ENCODE assay signal across 17 mouse cellular contexts in the genomic region with DNA sequence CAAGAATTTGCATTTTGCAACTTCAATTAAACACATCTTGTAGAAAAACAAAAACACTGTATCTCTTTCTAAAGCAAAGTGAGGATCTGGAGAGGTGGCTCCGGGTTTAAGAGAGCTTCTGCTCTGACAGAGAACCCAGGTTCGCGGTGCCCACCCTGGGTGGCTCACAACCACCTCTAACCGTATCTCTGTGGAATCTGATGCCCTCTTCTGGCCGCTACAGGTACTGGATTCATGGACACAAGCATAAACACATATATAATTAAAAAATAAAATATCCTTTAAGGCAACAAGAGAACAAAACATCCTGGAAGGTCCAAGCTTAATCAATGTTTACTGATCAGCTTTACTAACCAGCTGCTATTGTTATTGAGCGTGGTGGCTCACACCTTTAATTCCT.
A peak's percentile ranks its signal among the peaks of the same experiment; 100 is the strongest.
DNase-seq lines count a peak whose midpoint lies in the region; ATAC-seq and TF ChIP-seq lines count a peak whose summit lies in the region.
"Had no signal": no experiment of that assay in that cellular context is flagged by ENCODE, and none has a peak within 500 bp of the region (broad histone marks: within the 10 kb centered on the region; RNA-seq: fewer than 3 reads in every experiment).

No protein-coding gene starts in this region.

- ATAC-seq in forebrain, postnatal 0 days: no peak
- ATAC-seq in forebrain, embryonic 12.5 days (ENCODE audit: low FRiP score): no peak
- ATAC-seq: CD4-positive, CD25-positive, alpha-beta regulatory T cell, adult 4 months had no signal

- H3K4me2 ChIP-seq in forebrain, postnatal 0 days (ENCODE audit: low read depth): no peak overlapping the region
- H3K4me2 ChIP-seq in forebrain, embryonic 12.5 days: no peak overlapping the region
- H3K4me2 ChIP-seq: heart, embryonic 13.5 days; neural tube, embryonic 13.5 days had no signal

- DNase-seq in forebrain, postnatal 0 days: no peak
- no peak for DNase-seq in layer of hippocampus, adult 2 months (ENCODE audit: low spot score in 2 of 2)
- DNase-seq in layer of hippocampus, adult 9-10 months (ENCODE audit: low spot score): no peak
- no peak for DNase-seq in testis, postnatal 14 days (ENCODE audit: low spot score)
- DNase-seq in urinary bladder, adult 2 months (ENCODE audit: low spot score): no peak
- DNase-seq: adrenal gland, postnatal 25 days; cerebellum, adult 9-11 months; heart, postnatal 36 days; kidney, adult 9 months; lung, postnatal 10 days had no signal

- TF ChIP-seq POLR2A in testis, adult 2 months (IDR thresholded peaks at IDR 0.05; ENCODE audit: control insufficient read depth, low read depth, low read length): no peak
- TF ChIP-seq POLR2A in small intestine, adult 2 months (IDR thresholded peaks at IDR 0.05; ENCODE audit: low read depth, low read length): no peak

- WGBS in forebrain, postnatal 0 days: 87% methylated on average over 6 of the region's 6 CpGs
- 82% methylated on average over 6 of the region's 6 CpGs for WGBS in forebrain, embryonic 12.5 days
- WGBS in small intestine, adult 2 months: 74% methylated on average over 6 of the region's 6 CpGs

- H3K27ac ChIP-seq in forebrain, postnatal 0 days (ENCODE audit: low read depth, low read length): no peak overlapping the region
- no peak overlapping the region for H3K27ac ChIP-seq in forebrain, embryonic 12.5 days
- no peak overlapping the region for H3K27ac ChIP-seq in layer of hippocampus, adult 2 months
- no peak overlapping the region for H3K27ac ChIP-seq in testis, adult 2 months (ENCODE audit: control insufficient read depth, insufficient read depth, low read depth, low read length)
- H3K27ac ChIP-seq in small intestine, adult 2 months (ENCODE audit: insufficient read depth, low read depth, low read length): no peak overlapping the region
- H3K27ac ChIP-seq: forebrain, embryonic 10.5 days; heart, embryonic 13.5 days; neural tube, embryonic 13.5 days had no signal

- 0 out of 2 replicates have a peak, but pooled peaks have one; percentile 10 for TF ChIP-seq CTCF in forebrain, postnatal 0 days (IDR thresholded peaks at IDR 0.05; ENCODE audit: low read depth)
- TF ChIP-seq CTCF in layer of hippocampus, adult 2 months (conservative IDR thresholded peaks at IDR 0.05): peak; percentile 58
- TF ChIP-seq CTCF in testis, adult 2 months (IDR thresholded peaks at IDR 0.05; ENCODE audit: control insufficient read depth, insufficient read depth, insufficient replicate concordance, low read depth, low read length): 0 out of 2 replicates have a peak, but pooled peaks have one; percentile 14
- TF ChIP-seq CTCF in small intestine, adult 2 months (IDR thresholded peaks at IDR 0.05; ENCODE audit: extremely low read depth, insufficient read length, insufficient replicate concordance, low read depth, low read length): peak; percentile 23; the same call in 1 of the 2 replicates

- no peaks in the 10 kb centered on the region for H3K9me3 ChIP-seq in forebrain, postnatal 0 days (ENCODE audit: low read length)
- H3K9me3 ChIP-seq in forebrain, embryonic 12.5 days: no peaks in the 10 kb centered on the region
- H3K9me3 ChIP-seq: forebrain, embryonic 10.5 days; heart, embryonic 13.5 days; neural tube, embryonic 13.5 days had no signal

- H3K4me3 ChIP-seq in forebrain, postnatal 0 days (ENCODE audit: low read depth, low read length): no peak overlapping the region
- H3K4me3 ChIP-seq in forebrain, embryonic 12.5 days (replicated peaks): no peak overlapping the region
- H3K4me3 ChIP-seq in layer of hippocampus, adult 2 months: no peak overlapping the region
- no peak overlapping the region; the same call in 1 of the 2 replicates for H3K4me3 ChIP-seq in testis, adult 2 months (ENCODE audit: control insufficient read depth, low read depth, low read length)
- H3K4me3 ChIP-seq in small intestine, adult 2 months (ENCODE audit: low read depth, low read length): no peak overlapping the region
- H3K4me3 ChIP-seq: forebrain, embryonic 10.5 days; heart, embryonic 13.5 days; neural tube, embryonic 13.5 days had no signal

- H3K9ac ChIP-seq in forebrain, postnatal 0 days: no peak overlapping the region
- H3K9ac ChIP-seq in forebrain, embryonic 12.5 days: no peak overlapping the region
- H3K9ac ChIP-seq: heart, embryonic 13.5 days; neural tube, embryonic 13.5 days had no signal

- no peaks in the 10 kb centered on the region for H3K27me3 ChIP-seq in forebrain, postnatal 0 days (ENCODE audit: insufficient read depth, low read length)
- no peaks in the 10 kb centered on the region for H3K27me3 ChIP-seq in forebrain, embryonic 12.5 days
- no peaks in the 10 kb centered on the region for H3K27me3 ChIP-seq in testis, adult 2 months (ENCODE audit: control insufficient read depth, insufficient read depth, low read length)
- no peaks in the 10 kb centered on the region; the same call in 1 of the 2 replicates for H3K27me3 ChIP-seq in small intestine, adult 2 months (ENCODE audit: control insufficient read depth, insufficient read depth, low read length)
- H3K27me3 ChIP-seq: heart, embryonic 13.5 days; neural tube, embryonic 13.5 days had no signal

- H3K36me3 ChIP-seq in forebrain, postnatal 0 days (ENCODE audit: insufficient read depth): no peaks in the 10 kb centered on the region
- H3K36me3 ChIP-seq in forebrain, embryonic 12.5 days (replicated peaks): no peaks in the 10 kb centered on the region
- no peaks in the 10 kb centered on the region for H3K36me3 ChIP-seq in testis, adult 2 months (ENCODE audit: control insufficient read depth, insufficient read depth, low read length)
- no peaks in the 10 kb centered on the region for H3K36me3 ChIP-seq in small intestine, adult 2 months (ENCODE audit: control insufficient read depth, insufficient read depth, low read length)
- H3K36me3 ChIP-seq: forebrain, embryonic 10.5 days; heart, embryonic 13.5 days; neural tube, embryonic 13.5 days had no signal

- H3K4me1 ChIP-seq in forebrain, postnatal 0 days (ENCODE audit: insufficient read depth): peaks cover 5% of the 10 kb centered on the region; the same call in 1 of the 2 replicates
- peaks cover 6% of the 10 kb centered on the region for H3K4me1 ChIP-seq in forebrain, embryonic 12.5 days
- peaks cover 2% of the 10 kb centered on the region; the same call in 1 of the 2 replicates for H3K4me1 ChIP-seq in testis, adult 2 months (ENCODE audit: control insufficient read depth, insufficient read depth, low read length)
- H3K4me1 ChIP-seq in small intestine, adult 2 months (ENCODE audit: control insufficient read depth, insufficient read depth, insufficient read length, low read length): peaks cover 4% of the 10 kb centered on the region; the same call in 1 of the 2 replicates
